Mouse (Mus musculus) embryonic fibroblast, embryonic 13.5 days (primary cell): Measurements from ENCODE around the gene Zbed5.

Experiments used
- CTCF ChIP-seq: IDR thresholded peaks from 2 replicates; pipeline ENCODE4 v1.5.1; 2011; ENCODE audit warnings: mild to moderate bottlenecking, control low read depth, low read length, moderate library complexity, borderline replicate concordance; ENCODE audit not compliant: insufficient read depth
- POLR2A ChIP-seq: IDR thresholded peaks from 2 replicates; pipeline ENCODE4 v1.6.1; 2011; ENCODE audit warnings: low read depth, mild to moderate bottlenecking, control low read depth, low read length, moderate library complexity

DNA sequence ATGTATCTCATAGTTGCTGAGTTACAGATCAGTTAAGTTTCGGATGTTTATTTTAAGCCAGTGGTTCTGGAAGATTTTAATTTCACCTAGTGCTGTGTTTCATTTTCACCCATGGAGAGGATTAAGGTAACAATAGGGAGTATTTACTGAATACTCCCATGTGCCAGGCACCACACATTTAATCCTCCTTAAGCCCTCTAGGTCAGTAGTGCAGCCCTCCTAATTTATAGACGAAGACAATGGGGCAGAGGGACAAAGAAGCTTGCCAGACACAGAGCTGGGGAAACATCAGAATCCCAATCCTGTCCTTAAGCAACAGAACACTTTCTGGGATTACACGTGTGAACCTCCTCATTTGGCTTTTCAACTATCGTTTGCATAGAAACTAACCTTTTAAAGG, 41.4 kb downstream of the Zbed5 start:
- no peak for TF ChIP-seq CTCF
- no peak for TF ChIP-seq POLR2A
